Mouse (Mus musculus): Measurements from ENCODE around the gene Erlin1. TPM values are rescaled to one million over a fixed set of nuclear protein-coding genes. Genes with fewer than 3 reads are reported as not detected.

Erlin1 gene
- polyA plus RNA-seq, 1 experiment from 2014 or later = 51.4 TPM

- Histone ChIP-seq H3K36me3 (no peaks in the 10 kb centered on the region), H3K9ac (no peak overlapping the region), H3K4me1 (no peaks in the 10 kb centered on the region), H3K27me3 (no peaks in the 10 kb centered on the region), H3K4me3 (replicated peaks) (no peak overlapping the region), H3K4me2 (no peak overlapping the region), H3K9me3 (replicated peaks) (no peaks in the 10 kb centered on the region), H3K27ac (no peak overlapping the region)
- WGBS = 71% methylated on average over 4 of the region's 4 CpGs
- no peak for ATAC-seq (replicated peaks; ENCODE audit: low FRiP score)
Observed at GRCm38 (mm10) chr19:43992464-43992863, 77.1 kb downstream of the Erlin1 start.

- Histone ChIP-seq H3K4me1 (peaks cover 13% of the 10 kb centered on the region; the same call in 1 of the 2 replicates), H3K27me3 (peaks cover 10% of the 10 kb centered on the region), H3K4me3 (replicated peaks) (no peak overlapping the region), H3K9ac (no peak overlapping the region), H3K36me3 (no peaks in the 10 kb centered on the region), H3K27ac (no peak overlapping the region), H3K9me3 (replicated peaks) (no peaks in the 10 kb centered on the region), H3K4me2 (no peak overlapping the region)
- WGBS = 81% methylated on average over 8 of the region's 8 CpGs
- no peak for ATAC-seq (replicated peaks; ENCODE audit: low FRiP score)
Observed at GRCm38 (mm10) chr19:43990362-43990761, 79.2 kb downstream of the Erlin1 start.

GRCm38 (mm10) chr19:43986069-43986794 lies 83.4 kb downstream of the Erlin1 start, which contains the start of gene Cpn1:
TSS of gene Cpn1 (minus strand) at chr19:43986556.
- 14% methylated on average over 30 of the region's 30 CpGs for WGBS
- Histone ChIP-seq H3K4me2 (peak within 1 kb of the TSS; percentile 57), H3K27me3 (peaks cover 10% of the 10 kb centered on the region), H3K27ac (peak within 1 kb of the TSS; percentile 79), H3K4me1 (peaks cover 16% of the 10 kb centered on the region; the same call in 1 of the 2 replicates), H3K4me3 (replicated peaks) (peak within 1 kb of the TSS; percentile 36), H3K36me3 (no peaks in the 10 kb centered on the region), H3K9me3 (replicated peaks) (no peaks in the 10 kb centered on the region), H3K9ac (peak within 1 kb of the TSS; percentile 25; the same call in 1 of the 2 replicates)
- peak; percentile 71 for ATAC-seq (replicated peaks; ENCODE audit: low FRiP score)

Other genes starting within 250 kb of the Erlin1 start
- gene Dnmbp, start 129.6 kb downstream of the Erlin1 start, polyA plus RNA-seq (2015; fragmentation: Nextera tagmentation; extraction: Ambion mirVana) = 23.7 and 24.4 TPM in 2 replicates
- gene Cpn1, start 83.2 kb downstream of the Erlin1 start, polyA plus RNA-seq (2015; fragmentation: Nextera tagmentation; extraction: Ambion mirVana) = 51.0 and 53.5 TPM in 2 replicates
- 0.27 and 0.66 TPM in 2 replicates for gene Cyp2c23, start 40.6 kb downstream of the Erlin1 start, polyA plus RNA-seq (2015; fragmentation: Nextera tagmentation; extraction: Ambion mirVana)
- gene Chuk, start 37.7 kb upstream of the Erlin1 start, polyA plus RNA-seq (2015; fragmentation: Nextera tagmentation; extraction: Ambion mirVana) = 47.7 and 48.4 TPM in 2 replicates
- 31.0 and 34.2 TPM in 2 replicates for gene Cwf19l1, start 66.1 kb upstream of the Erlin1 start, polyA plus RNA-seq (2015; fragmentation: Nextera tagmentation; extraction: Ambion mirVana)
- 87.4 and 93.7 TPM in 2 replicates for gene Bloc1s2, start 76.7 kb upstream of the Erlin1 start, polyA plus RNA-seq (2015; fragmentation: Nextera tagmentation; extraction: Ambion mirVana)
- gene Pkd2l1, start 122.7 kb upstream of the Erlin1 start, polyA plus RNA-seq (2015; fragmentation: Nextera tagmentation; extraction: Ambion mirVana) = 0.05 and 0.09 TPM in 2 replicates
- 0.45 and 0.66 TPM in 2 replicates for gene Scd3, start 133.5 kb upstream of the Erlin1 start, polyA plus RNA-seq (2015; fragmentation: Nextera tagmentation; extraction: Ambion mirVana)
- 185 and 195 TPM in 2 replicates for gene Scd2, start 223.9 kb upstream of the Erlin1 start, polyA plus RNA-seq (2015; fragmentation: Nextera tagmentation; extraction: Ambion mirVana)